Mouse (Mus musculus) liver, embryonic 12.5 days (tissue): Measurements from ENCODE around the gene 4921504E06Rik. TPM values are rescaled to one million over a fixed set of nuclear protein-coding genes. Genes with fewer than 3 reads are reported as not detected.

ENCODE experiments used
- ATAC-seq: fragments of 200-750 bp; cut with Nextera tagmentation; 2 replicates; pipeline ENCODE4 v1.8.0; 2017; ENCODE audit warnings: moderate number of reproducible peaks, mild to moderate bottlenecking, moderate library complexity
- H3K27ac ChIP-seq: fragments of 300-500 bp; sonication (generic); 2 replicates; pipeline ENCODE4 v1.5.1; 2016; ENCODE audit warnings: mild to moderate bottlenecking
- H3K27me3 ChIP-seq: fragments of 300-500 bp; sonication (generic); replicated peaks from 2 replicates; pipeline ENCODE4 v1.6.1; 2016; ENCODE audit warnings: mild to moderate bottlenecking, moderate library complexity
- H3K36me3 ChIP-seq: fragments of 300-500 bp; sonication (generic); 2 replicates; pipeline ENCODE4 v1.6.1; 2016; ENCODE audit warnings: mild to moderate bottlenecking, moderate library complexity
- H3K4me1 ChIP-seq: fragments of 300-500 bp; sonication (generic); 2 replicates; pipeline ENCODE4 v1.6.1; 2016
- H3K4me2 ChIP-seq: fragments of 300-500 bp; sonication (generic); 2 replicates; pipeline ENCODE4 v1.6.1; 2016; ENCODE audit warnings: mild to moderate bottlenecking, moderate library complexity
- H3K4me3 ChIP-seq: fragments of 300-500 bp; sonication (generic); 2 replicates; pipeline ENCODE4 v1.5.1; 2016; ENCODE audit warnings: mild to moderate bottlenecking, moderate library complexity
- H3K9ac ChIP-seq: fragments of 300-500 bp; sonication (generic); 2 replicates; pipeline ENCODE4 v1.6.1; 2016; ENCODE audit warnings: mild to moderate bottlenecking, moderate library complexity
- H3K9me3 ChIP-seq: fragments of 300-500 bp; sonication (generic); replicated peaks from 2 replicates; pipeline ENCODE4 v1.6.1; 2016; ENCODE audit warnings: mild to moderate bottlenecking, moderate library complexity
- WGBS: fragments of 180-500 bp; shearing (Covaris S2); methylation state at CpG from one replicate; pipeline ENCODE4 v1.1.7; 2016; ENCODE audit not compliant: insufficient replicate concordance; 5-methylcytosine and 5-hydroxymethylcytosine counted together
- polyA plus RNA-seq: library from polyadenylated mRNA; unstranded; fragments of >200 nt; fragmentation: Nextera tagmentation; extraction: Ambion mirVana; gene quantifications from 2 replicates; pipeline ENCODE4 v1.2.1, GENCODE M21; 2016

4921504E06Rik gene
- polyA plus RNA-seq, 1 experiment from 2014 or later = not detected

GRCm38 (mm10) chr2:19461940-19462339 lies 91.8 kb downstream of the 4921504E06Rik start:
- H3K4me2 ChIP-seq = no peak overlapping the region
- H3K9ac ChIP-seq = no peak overlapping the region
- no peak for ATAC-seq
- 29% methylated on average over 2 of the region's 2 CpGs for WGBS
- no peaks in the 10 kb centered on the region for H3K4me1 ChIP-seq
- no peak overlapping the region for H3K27ac ChIP-seq
- peaks cover 14% of the 10 kb centered on the region for H3K27me3 ChIP-seq
- no peak overlapping the region for H3K4me3 ChIP-seq
- H3K36me3 ChIP-seq = no peaks in the 10 kb centered on the region
- no peaks in the 10 kb centered on the region for H3K9me3 ChIP-seq

DNA sequence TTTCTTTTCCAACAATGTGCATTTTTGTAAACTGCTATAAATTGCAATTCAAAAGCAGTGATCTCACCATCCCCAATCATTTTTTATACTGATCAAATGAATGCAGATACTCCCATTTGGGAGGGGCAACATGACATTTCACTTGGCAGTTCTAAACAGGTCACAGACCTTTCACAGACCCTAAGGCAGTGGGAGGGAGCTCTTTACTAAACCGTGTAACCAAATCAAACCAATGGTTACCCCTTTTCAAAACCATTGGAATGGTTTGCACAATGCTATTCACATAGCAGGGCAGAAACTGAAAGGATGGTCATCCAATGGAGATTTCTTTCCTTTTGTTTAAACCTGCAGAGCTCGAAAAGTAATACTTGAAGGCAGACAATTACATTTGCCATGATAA lies 94.9 kb downstream of the 4921504E06Rik start:
- Histone ChIP-seq H3K4me3 (no peak overlapping the region), H3K27me3 (peaks cover 44% of the 10 kb centered on the region), H3K4me1 (no peaks in the 10 kb centered on the region), H3K9ac (no peak overlapping the region), H3K4me2 (no peak overlapping the region), H3K27ac (no peak overlapping the region), H3K9me3 (no peaks in the 10 kb centered on the region), H3K36me3 (no peaks in the 10 kb centered on the region)
- WGBS = 31% methylated on average over 2 of the region's 2 CpGs
- ATAC-seq = no peak

DNA sequence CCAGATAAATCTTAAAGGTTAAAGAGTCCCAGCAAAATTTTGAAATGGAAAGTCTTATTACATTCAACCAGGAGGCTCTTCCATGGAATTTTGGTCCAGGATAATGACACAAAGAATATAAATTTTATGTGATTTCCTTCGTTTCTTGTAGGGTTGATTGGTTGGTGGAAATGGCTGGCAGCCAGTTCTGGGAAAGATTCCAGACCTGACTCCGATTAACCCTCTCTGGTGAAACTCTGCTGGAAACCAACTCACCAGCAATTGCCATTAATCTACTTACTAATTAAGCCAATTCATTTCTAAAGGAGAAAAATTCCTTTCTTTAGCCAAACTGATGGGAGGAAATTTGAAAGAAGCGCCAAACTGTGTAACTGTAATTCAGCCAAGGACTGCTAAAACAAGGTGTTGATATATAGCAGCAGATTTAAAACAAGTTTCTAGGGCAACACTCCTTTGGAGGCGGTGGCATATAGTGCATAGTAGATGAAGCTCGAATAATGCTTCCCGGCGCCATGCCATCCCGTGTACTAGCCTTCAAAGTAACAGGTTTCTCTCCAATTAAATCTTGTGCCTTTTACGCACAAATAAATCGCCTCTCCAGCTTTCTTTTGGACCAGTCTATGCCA lies 97.7 kb downstream of the 4921504E06Rik start:
- Histone ChIP-seq H3K27me3 (peaks cover 73% of the 10 kb centered on the region), H3K27ac (no peak overlapping the region), H3K4me1 (no peaks in the 10 kb centered on the region), H3K9me3 (no peaks in the 10 kb centered on the region), H3K4me3 (no peak overlapping the region), H3K36me3 (no peaks in the 10 kb centered on the region), H3K9ac (no peak overlapping the region), H3K4me2 (no peak overlapping the region)
- WGBS = 25% methylated on average over 10 of the region's 10 CpGs
- no peak for ATAC-seq

GRCm38 (mm10) chr2:19455228-19455627 lies 98.5 kb downstream of the 4921504E06Rik start:
- H3K4me3 ChIP-seq = no peak overlapping the region
- no peaks in the 10 kb centered on the region for H3K36me3 ChIP-seq
- no peaks in the 10 kb centered on the region for H3K4me1 ChIP-seq
- no peak overlapping the region for H3K27ac ChIP-seq
- no peak for ATAC-seq
- H3K9ac ChIP-seq = no peak overlapping the region
- peaks cover 80% of the 10 kb centered on the region for H3K27me3 ChIP-seq
- H3K4me2 ChIP-seq = no peak overlapping the region
- no peaks in the 10 kb centered on the region for H3K9me3 ChIP-seq
- WGBS = 11% methylated on average over 5 of the region's 5 CpGs

GRCm38 (mm10) chr2:19452531-19453055 lies 101.1 kb downstream of the 4921504E06Rik start:
- H3K27me3 ChIP-seq = peaks cover 99% of the 10 kb centered on the region
- no peak for ATAC-seq
- WGBS = 3% methylated on average over 19 of the region's 19 CpGs
- no peak overlapping the region for H3K27ac ChIP-seq
- H3K4me3 ChIP-seq = no peak overlapping the region
- H3K4me1 ChIP-seq = no peaks in the 10 kb centered on the region
- no peak overlapping the region for H3K4me2 ChIP-seq
- H3K36me3 ChIP-seq = no peaks in the 10 kb centered on the region
- H3K9me3 ChIP-seq = no peaks in the 10 kb centered on the region
- no peak overlapping the region for H3K9ac ChIP-seq

DNA sequence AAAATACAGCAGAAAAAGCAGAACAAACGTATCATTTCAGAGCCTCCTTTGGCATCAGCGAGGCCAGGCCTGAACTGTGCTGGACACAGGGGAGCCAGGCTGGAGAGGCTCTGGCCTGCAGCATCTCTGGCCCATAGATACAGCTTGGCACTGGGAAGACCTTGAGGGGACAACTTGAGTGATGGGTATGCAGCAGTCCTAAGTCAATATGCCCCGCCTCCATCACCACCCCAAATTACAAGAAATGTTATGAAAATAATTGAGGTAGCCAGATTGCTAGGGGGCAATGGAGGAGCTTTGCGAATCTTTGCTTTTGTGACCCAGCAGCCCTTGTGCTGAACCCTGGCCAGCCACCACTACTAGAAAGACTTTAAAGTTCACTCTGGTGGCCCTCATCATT lies 104.4 kb downstream of the 4921504E06Rik start:
- peaks cover 97% of the 10 kb centered on the region for H3K27me3 ChIP-seq
- H3K27ac ChIP-seq = no peak overlapping the region
- no peaks in the 10 kb centered on the region for H3K36me3 ChIP-seq
- H3K9ac ChIP-seq = no peak overlapping the region
- H3K4me1 ChIP-seq = no peaks in the 10 kb centered on the region
- H3K4me2 ChIP-seq = no peak overlapping the region
- 25% methylated on average over 4 of the region's 4 CpGs for WGBS
- ATAC-seq = no peak
- no peaks in the 10 kb centered on the region for H3K9me3 ChIP-seq
- no peak overlapping the region for H3K4me3 ChIP-seq

- ATAC-seq = no peak
- Histone ChIP-seq H3K36me3 (no peaks in the 10 kb centered on the region), H3K4me2 (no peak overlapping the region), H3K27me3 (peaks cover 97% of the 10 kb centered on the region), H3K4me3 (no peak overlapping the region), H3K9ac (no peak overlapping the region), H3K4me1 (no peaks in the 10 kb centered on the region), H3K27ac (no peak overlapping the region), H3K9me3 (no peaks in the 10 kb centered on the region)
- WGBS = 1% methylated on average over 31 of the region's 31 CpGs
These were observed 105.5 kb downstream of the 4921504E06Rik start for GRCm38 (mm10) chr2:19448042-19448700.

DNA sequence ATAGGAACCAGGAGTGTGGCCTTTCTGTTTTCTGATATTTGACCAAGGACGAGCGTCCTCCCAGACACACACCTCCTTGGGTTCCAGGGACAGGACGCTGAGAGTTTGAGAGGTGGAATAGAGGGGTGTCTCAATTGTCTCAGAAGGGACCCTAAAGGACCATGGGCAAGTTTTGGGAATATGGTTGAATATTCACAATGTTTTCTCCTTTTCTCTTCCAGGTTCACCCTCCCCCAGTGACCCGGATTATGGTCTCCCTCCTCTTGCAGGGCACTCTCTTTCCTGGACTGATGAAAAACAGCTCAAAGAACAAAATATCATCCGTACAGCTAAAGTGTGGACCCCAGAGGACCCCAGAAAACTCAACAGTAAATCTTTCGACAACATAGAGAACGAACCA lies 107.0 kb downstream of the 4921504E06Rik start:
- 5% methylated on average over 7 of the region's 7 CpGs for WGBS
- Histone ChIP-seq H3K9me3 (no peaks in the 10 kb centered on the region), H3K36me3 (no peaks in the 10 kb centered on the region), H3K9ac (no peak overlapping the region), H3K4me3 (no peak overlapping the region), H3K4me2 (no peak overlapping the region), H3K4me1 (no peaks in the 10 kb centered on the region), H3K27me3 (peaks cover 97% of the 10 kb centered on the region), H3K27ac (no peak overlapping the region)
- no peak for ATAC-seq

GRCm38 (mm10) chr2:19445871-19446501 lies 107.7 kb downstream of the 4921504E06Rik start:
- 4% methylated on average over 66 of the region's 67 CpGs for WGBS
- H3K4me2 ChIP-seq = peak overlapping the region; percentile 18; the same call in 1 of the 2 replicates
- peak overlapping the region; percentile 21; the same call in 1 of the 2 replicates for H3K4me3 ChIP-seq
- no peaks in the 10 kb centered on the region for H3K36me3 ChIP-seq
- peaks cover 97% of the 10 kb centered on the region for H3K27me3 ChIP-seq
- H3K27ac ChIP-seq = no peak overlapping the region
- H3K4me1 ChIP-seq = no peaks in the 10 kb centered on the region
- no peaks in the 10 kb centered on the region for H3K9me3 ChIP-seq
- no peak overlapping the region for H3K9ac ChIP-seq
- no peak for ATAC-seq

DNA sequence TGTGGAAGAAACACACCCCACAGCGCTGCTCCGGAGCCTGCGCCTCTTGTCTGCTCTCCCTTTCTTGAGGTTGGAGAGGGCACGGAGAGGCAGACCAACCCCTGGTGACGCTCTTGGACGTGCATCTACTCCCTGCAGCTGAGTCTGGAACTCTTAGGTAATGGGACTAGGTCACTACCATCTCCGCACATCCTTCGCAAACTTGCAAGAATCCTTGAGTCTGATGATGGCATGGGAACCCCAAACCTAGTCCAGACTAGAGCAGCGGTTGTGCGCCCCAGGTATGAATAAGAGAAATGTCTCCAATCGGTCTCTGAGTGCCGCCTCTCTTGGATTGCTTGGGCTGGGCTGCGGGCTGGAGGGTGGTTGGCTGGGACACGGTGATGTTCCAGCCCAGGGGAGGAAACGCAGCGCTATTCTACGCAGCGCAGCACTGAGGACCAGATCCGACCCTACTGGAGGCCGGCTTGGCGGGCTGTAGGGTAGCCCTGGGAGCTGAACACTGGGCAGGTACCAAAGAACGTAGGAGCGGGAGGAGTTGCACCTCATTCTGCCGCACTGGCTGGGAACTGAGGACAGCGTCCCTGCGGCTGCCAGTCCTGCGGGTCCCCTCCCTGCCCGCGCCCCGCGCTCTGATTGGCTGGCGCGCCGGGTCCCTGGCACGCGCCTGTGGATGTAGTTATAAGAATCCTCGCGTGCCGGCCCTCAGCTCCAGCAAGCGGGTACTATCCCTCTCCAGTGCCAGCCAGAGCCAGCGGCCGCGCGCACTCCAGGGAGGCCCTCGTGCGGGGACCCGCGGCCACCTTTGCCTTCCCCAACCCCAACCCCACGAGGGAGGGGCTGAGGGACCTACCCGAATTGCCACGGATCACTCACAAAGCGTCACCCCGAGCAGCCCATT lies 108.5 kb downstream of the 4921504E06Rik start, which contains the start of gene Ptf1a:
Gene Ptf1a, plus strand, starts transcription at position 733 of the 901 bp plus-strand sequence.
- peaks cover 94% of the 10 kb centered on the region for H3K27me3 ChIP-seq
- H3K27ac ChIP-seq = no peak within 1 kb of the TSS
- H3K36me3 ChIP-seq = no peaks in the 10 kb centered on the region
- 0 out of 2 replicates have a peak, but pooled peaks have one; percentile 37 for ATAC-seq
- H3K4me3 ChIP-seq = peak within 1 kb of the TSS; percentile 21; the same call in 1 of the 2 replicates
- 1% methylated on average over 52 of the region's 53 CpGs for whole genome bisulfite sequencing
- H3K9me3 ChIP-seq = no peaks in the 10 kb centered on the region
- H3K4me2 ChIP-seq = peak within 1 kb of the TSS; percentile 18
- no peaks in the 10 kb centered on the region for H3K4me1 ChIP-seq
- no peak within 1 kb of the TSS for H3K9ac ChIP-seq

DNA sequence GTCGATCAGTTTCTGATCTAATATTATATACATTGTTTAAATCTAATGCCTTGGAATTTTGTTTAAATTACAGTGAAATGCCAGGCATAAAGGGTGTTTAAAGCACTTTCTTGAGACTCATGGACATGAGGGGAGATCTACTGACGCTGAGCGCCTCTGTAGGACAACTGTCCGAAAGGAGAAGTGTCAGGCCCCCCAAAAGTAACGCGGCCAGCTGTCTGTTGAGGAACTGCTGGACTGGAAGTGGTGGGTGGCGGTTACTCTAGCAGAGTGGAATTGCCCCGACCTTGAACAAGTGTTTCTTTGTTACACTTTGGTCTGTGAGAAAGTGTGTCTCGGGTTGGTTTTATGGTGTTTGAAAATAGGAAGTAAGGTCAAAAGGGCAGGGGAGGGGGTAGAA lies 109.4 kb downstream of the 4921504E06Rik start:
- no peak overlapping the region for H3K4me3 ChIP-seq
- H3K4me2 ChIP-seq = no peak overlapping the region
- H3K4me1 ChIP-seq = no peaks in the 10 kb centered on the region
- no peak overlapping the region for H3K27ac ChIP-seq
- H3K9me3 ChIP-seq = no peaks in the 10 kb centered on the region
- H3K27me3 ChIP-seq = peaks cover 86% of the 10 kb centered on the region
- H3K9ac ChIP-seq = no peak overlapping the region
- ATAC-seq = no peak
- WGBS = 5% methylated on average over 9 of the region's 9 CpGs
- no peaks in the 10 kb centered on the region for H3K36me3 ChIP-seq
